Mouse (Mus musculus): ENCODE measurements around the gene Megf8.
A peak's percentile ranks its signal among the peaks of the same experiment; 100 is the strongest.
"Not testable (repeated sequence)": the region's sequence is repeated elsewhere in the genome, so short reads cannot be mapped to it uniquely, and the experiment has no call there.

The Megf8 gene

GRCm38 (mm10) chr7:25296945-25297453, 20.0 kb upstream of the Megf8 start:
- DNase-seq (ENCODE audit: low read depth, low spot score): no peak

GRCm38 (mm10) chr7:25297454-25298325, 19.3 kb upstream of the Megf8 start, which contains the start of gene Pafah1b3:
Gene Pafah1b3, minus strand, starts transcription at chr7:25297986.
- DNase-seq (ENCODE audit: low read depth, low spot score): peak; percentile 90

- DNase-seq (ENCODE audit: low read depth, low spot score): no peak
Measured at GRCm38 (mm10) chr7:25301063-25301462, 15.9 kb upstream of the Megf8 start, which contains the start of gene Prr19. Gene Prr19, plus strand, starts transcription at chr7:25301411.

GRCm38 (mm10) chr7:25303003-25303684, 13.8 kb upstream of the Megf8 start:
- DNase-seq (ENCODE audit: low read depth, low spot score): no peak

GRCm38 (mm10) chr7:25303685-25304006, 13.3 kb upstream of the Megf8 start:
- no peak for DNase-seq (ENCODE audit: low read depth, low spot score)

- no peak for DNase-seq (ENCODE audit: low read depth, low spot score)
Measured at GRCm38 (mm10) chr7:25305481-25305880, 11.5 kb upstream of the Megf8 start.

GRCm38 (mm10) chr7:25305956-25306613, 10.9 kb upstream of the Megf8 start, which contains the start of gene Tmem145:
Gene Tmem145, plus strand, starts transcription at chr7:25306106.
- DNase-seq (ENCODE audit: low read depth, low spot score): no peak

- no peak for DNase-seq (ENCODE audit: low read depth, low spot score)
Measured at GRCm38 (mm10) chr7:25306614-25306996, 10.4 kb upstream of the Megf8 start.

- DNase-seq (ENCODE audit: low read depth, low spot score): no peak
Measured at GRCm38 (mm10) chr7:25308702-25309318, 8.2 kb upstream of the Megf8 start.

GRCm38 (mm10) chr7:25309425-25309824, 7.5 kb upstream of the Megf8 start:
- DNase-seq (ENCODE audit: low read depth, low spot score): no peak

GRCm38 (mm10) chr7:25311193-25311592, 5.8 kb upstream of the Megf8 start:
- no peak for DNase-seq (ENCODE audit: low read depth, low spot score)

GRCm38 (mm10) chr7:25313325-25313724, 3.6 kb upstream of the Megf8 start:
- peak; percentile 36 for DNase-seq (ENCODE audit: low read depth, low spot score)

- no peak for DNase-seq (ENCODE audit: low read depth, low spot score)
Measured at GRCm38 (mm10) chr7:25314606-25315305, 2.2 kb upstream of the Megf8 start.

GRCm38 (mm10) chr7:25315306-25316041, 1.5 kb upstream of the Megf8 start:
- DNase-seq (ENCODE audit: low read depth, low spot score): no peak

GRCm38 (mm10) chr7:25317446-25317999, 559 bp downstream of the Megf8 start:
- no peak for DNase-seq (ENCODE audit: low read depth, low spot score)

GRCm38 (mm10) chr7:25322058-25322484, 5.1 kb downstream of the Megf8 start:
- no peak for DNase-seq (ENCODE audit: low read depth, low spot score)

GRCm38 (mm10) chr7:25323219-25323618, 6.3 kb downstream of the Megf8 start:
- DNase-seq (ENCODE audit: low read depth, low spot score): no peak

GRCm38 (mm10) chr7:25325431-25325830, 8.5 kb downstream of the Megf8 start:
- not testable (repeated sequence) for DNase-seq (ENCODE audit: low read depth, low spot score)

GRCm38 (mm10) chr7:25326233-25326632, 9.3 kb downstream of the Megf8 start:
- DNase-seq (ENCODE audit: low read depth, low spot score): no peak
